Mouse (Mus musculus) heart, embryonic 13.5 days (tissue): ENCODE measurements around the gene Hist1h3d. TPM values are rescaled to one million over a fixed set of nuclear protein-coding genes. Genes with fewer than 3 reads are reported as not detected.
"Not testable (repeated sequence)": the region's sequence is repeated elsewhere in the genome, so short reads cannot be mapped to it uniquely, and the experiment has no call there.

Source experiments
- ATAC-seq: fragments of 200-750 bp; cut with Nextera tagmentation; 2 replicates; pipeline ENCODE4 v1.8.0; 2017; ENCODE audit warnings: moderate TSS enrichment; ENCODE audit not compliant: insufficient number of reproducible peaks, low FRiP score, low TSS enrichment; ENCODE audit errors: extremely low read depth
- H3K27ac ChIP-seq: fragments of 300-500 bp; sonication (generic); replicated peaks from 2 replicates; pipeline ENCODE4 v1.5.1; 2015; ENCODE audit warnings: moderate library complexity, mild to moderate bottlenecking, inconsistent platforms
- H3K27me3 ChIP-seq: fragments of 300-500 bp; sonication (generic); replicated peaks from 2 replicates; pipeline ENCODE4 v1.6.1; 2015; ENCODE audit warnings: mild to moderate bottlenecking, inconsistent platforms
- H3K36me3 ChIP-seq: fragments of 300-500 bp; sonication (generic); 2 replicates; pipeline ENCODE4 v1.6.1; 2015; ENCODE audit warnings: mild to moderate bottlenecking, inconsistent platforms
- H3K4me1 ChIP-seq: fragments of 300-500 bp; sonication (generic); 2 replicates; pipeline ENCODE4 v1.6.1; 2015; ENCODE audit warnings: inconsistent platforms
- H3K4me2 ChIP-seq: fragments of 300-500 bp; sonication (generic); 2 replicates; pipeline ENCODE4 v1.6.1; 2015; ENCODE audit warnings: inconsistent platforms, mild to moderate bottlenecking, moderate library complexity
- H3K4me3 ChIP-seq: fragments of 300-500 bp; sonication (generic); 2 replicates; pipeline ENCODE4 v1.5.1; 2015; ENCODE audit warnings: moderate library complexity, mild to moderate bottlenecking, inconsistent platforms
- H3K9ac ChIP-seq: fragments of 300-500 bp; sonication (generic); 2 replicates; pipeline ENCODE4 v1.6.1; 2015; ENCODE audit warnings: inconsistent platforms, mild to moderate bottlenecking, moderate library complexity
- H3K9me3 ChIP-seq: fragments of 300-500 bp; sonication (generic); 2 replicates; pipeline ENCODE4 v1.6.1; 2016; ENCODE audit warnings: inconsistent platforms
- WGBS: fragments of 180-500 bp; shearing (Covaris S2); methylation state at CpG from one replicate; pipeline ENCODE4 v1.1.7; 2015; ENCODE audit warnings: mixed read lengths; 5-methylcytosine and 5-hydroxymethylcytosine counted together
- polyA plus RNA-seq: library from polyadenylated mRNA; unstranded; fragments of >200 nt; fragmentation: Nextera tagmentation; extraction: Ambion mirVana; gene quantifications from 2 replicates; pipeline ENCODE4 v1.2.1, GENCODE M21; 2015

The Hist1h3d gene
- polyA plus RNA-seq, 1 experiment from 2014 or later, result 2.4 TPM

DNA sequence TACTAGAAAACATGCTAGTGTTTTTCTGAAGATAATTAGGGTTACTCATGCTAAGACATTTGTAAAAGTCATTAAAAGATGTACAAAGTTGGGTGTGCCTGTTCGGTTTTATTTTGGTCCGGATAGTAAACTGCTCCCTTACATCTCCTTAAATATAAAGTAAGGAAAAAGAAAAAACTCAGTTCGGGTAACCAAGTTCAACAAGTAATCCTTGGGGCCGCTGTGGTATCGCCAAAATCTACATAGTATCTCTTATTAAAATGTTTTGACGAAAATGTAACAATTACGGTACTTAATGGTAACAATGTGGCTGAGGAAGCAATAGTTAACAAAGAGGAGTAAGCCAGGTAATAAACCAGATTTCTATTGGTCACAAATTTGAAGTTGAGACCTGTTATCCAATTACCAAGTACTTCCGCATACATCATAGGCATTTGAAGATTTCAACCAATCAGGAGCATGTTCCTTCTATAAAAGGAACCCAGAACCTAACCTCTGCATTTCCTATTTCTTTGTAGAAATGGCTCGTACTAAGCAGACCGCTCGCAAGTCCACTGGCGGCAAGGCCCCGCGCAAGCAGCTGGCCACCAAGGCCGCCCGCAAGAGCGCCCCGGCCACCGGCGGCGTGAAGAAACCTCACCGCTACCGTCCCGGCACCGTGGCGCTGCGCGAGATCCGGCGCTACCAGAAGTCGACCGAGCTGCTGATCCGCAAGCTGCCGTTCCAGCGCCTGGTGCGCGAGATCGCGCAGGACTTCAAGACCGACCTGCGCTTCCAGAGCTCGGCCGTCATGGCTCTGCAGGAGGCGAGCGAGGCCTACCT lies 31.4 kb upstream of the Hist1h3d start, which contains the start of gene Hist1h3f:
Hist1h3f (plus strand) TSS at position 88 of the 822 bp plus-strand sequence.
- Histone ChIP-seq H3K36me3 (no peaks in the 10 kb centered on the region), H3K9me3 (no peaks in the 10 kb centered on the region), H3K27ac (peak within 1 kb of the TSS; percentile 93), H3K27me3 (no peaks in the 10 kb centered on the region), H3K4me3 (peak within 1 kb of the TSS; percentile 58), H3K4me1 (peaks cover 8% of the 10 kb centered on the region), H3K4me2 (peak within 1 kb of the TSS; percentile 83), H3K9ac (peak within 1 kb of the TSS; percentile 82)
- peak; percentile 86 for ATAC-seq
- under 1% methylated on average over 35 of the region's 45 CpGs for WGBS

GRCm38 (mm10) chr13:23544787-23545120 lies 30.8 kb upstream of the Hist1h3d start:
- not testable (repeated sequence) for H3K4me1 ChIP-seq, H3K9me3 ChIP-seq, H3K27me3 ChIP-seq, H3K36me3 ChIP-seq
- H3K9ac ChIP-seq, result peak overlapping the region; percentile 82
- peak overlapping the region; percentile 58 for H3K4me3 ChIP-seq
- 0% methylated on average over 14 of the region's 14 CpGs for WGBS
- ATAC-seq, result 0 out of 2 replicates have a peak, but pooled peaks have one; percentile 4
- peak overlapping the region; percentile 83 for H3K4me2 ChIP-seq
- H3K27ac ChIP-seq, result peak overlapping the region; percentile 93

DNA sequence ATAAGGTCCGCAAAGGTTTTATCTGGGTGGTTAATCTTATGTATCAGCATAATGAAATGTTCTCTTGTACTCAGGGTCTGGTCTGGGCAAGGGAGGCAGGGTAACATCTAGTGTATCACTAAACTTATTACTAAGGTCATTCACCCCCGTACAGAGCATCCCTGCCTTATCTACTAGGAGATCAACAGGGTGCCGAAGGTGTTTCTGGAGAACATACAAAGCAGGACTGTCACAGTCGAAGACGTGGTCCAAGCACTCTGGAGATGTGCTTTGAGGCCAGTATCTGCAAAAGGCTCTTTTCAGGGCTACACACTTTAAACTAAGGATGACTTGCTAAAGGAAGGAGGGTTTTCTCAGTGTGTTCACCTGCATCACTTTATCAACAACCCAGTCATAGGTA lies 28.9 kb upstream of the Hist1h3d start:
- no peak overlapping the region for H3K4me2 ChIP-seq
- H3K9ac ChIP-seq, result no peak overlapping the region
- no peaks in the 10 kb centered on the region for H3K36me3 ChIP-seq
- H3K9me3 ChIP-seq, result no peaks in the 10 kb centered on the region
- no peak overlapping the region for H3K4me3 ChIP-seq
- no peak for ATAC-seq
- H3K27me3 ChIP-seq, result no peaks in the 10 kb centered on the region
- 71% methylated on average over 5 of the region's 5 CpGs for WGBS
- no peak overlapping the region for H3K27ac ChIP-seq
- peaks cover 15% of the 10 kb centered on the region for H3K4me1 ChIP-seq

GRCm38 (mm10) chr13:23550761-23551145 lies 24.8 kb upstream of the Hist1h3d start:
- peak overlapping the region; percentile 79 for H3K9ac ChIP-seq
- H3K4me3 ChIP-seq, result peak overlapping the region; percentile 57
- H3K9me3 ChIP-seq, result no peaks in the 10 kb centered on the region
- no peak for ATAC-seq
- H3K4me2 ChIP-seq, result peak overlapping the region; percentile 72
- WGBS, result 10% methylated on average over 3 of the region's 3 CpGs
- H3K27ac ChIP-seq, result peak overlapping the region; percentile 92
- no peaks in the 10 kb centered on the region for H3K27me3 ChIP-seq
- H3K36me3 ChIP-seq, result no peaks in the 10 kb centered on the region
- peaks cover 22% of the 10 kb centered on the region for H3K4me1 ChIP-seq

DNA sequence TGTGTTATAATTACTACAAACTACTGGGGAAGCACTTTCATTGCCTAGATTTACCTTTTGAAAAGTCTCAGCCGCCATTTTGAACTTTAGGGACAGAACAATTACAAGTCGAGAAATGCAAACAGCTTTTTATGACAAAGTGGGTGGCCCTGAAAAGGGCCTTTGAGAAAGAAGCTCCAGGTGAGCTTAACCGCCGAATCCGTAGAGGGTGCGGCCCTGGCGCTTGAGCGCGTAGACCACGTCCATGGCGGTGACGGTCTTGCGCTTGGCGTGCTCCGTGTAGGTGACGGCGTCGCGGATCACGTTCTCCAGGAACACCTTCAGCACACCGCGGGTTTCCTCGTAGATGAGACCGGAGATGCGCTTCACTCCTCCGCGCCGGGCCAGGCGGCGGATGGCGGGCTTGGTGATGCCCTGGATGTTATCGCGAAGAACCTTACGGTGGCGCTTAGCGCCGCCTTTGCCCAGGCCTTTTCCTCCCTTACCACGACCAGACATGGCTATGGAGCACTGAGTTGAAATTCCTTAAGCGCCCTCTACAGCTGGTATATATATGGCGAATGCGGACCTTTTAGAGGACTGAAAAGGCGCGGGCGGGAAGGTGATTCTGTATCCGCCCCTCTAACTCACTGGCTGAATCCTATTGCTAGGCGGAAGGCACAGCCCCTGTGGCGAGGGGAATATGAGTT lies 24.3 kb upstream of the Hist1h3d start, which contains the start of gene Hist1h4f:
Hist1h4f (minus strand) TSS at position 503 of the 689 bp plus-strand sequence.
- WGBS, result under 1% methylated on average over 47 of the region's 47 CpGs
- peak; percentile 71; the same call in 1 of the 2 replicates for ATAC-seq

GRCm38 (mm10) chr13:23551931-23552914 lies 23.3 kb upstream of the Hist1h3d start:
- Histone ChIP-seq H3K9ac (peak overlapping the region; percentile 66), H3K4me1 (peaks cover 29% of the 10 kb centered on the region), H3K9me3 (no peaks in the 10 kb centered on the region), H3K4me3 (peak overlapping the region; percentile 57), H3K4me2 (peak overlapping the region; percentile 72), H3K27me3 (no peaks in the 10 kb centered on the region), H3K36me3 (no peaks in the 10 kb centered on the region), H3K27ac (peak overlapping the region; percentile 92)
- WGBS, result 44% methylated on average over 8 of the region's 8 CpGs
- ATAC-seq, result no peak

More for the DNA sequence above, 24.3 kb upstream of the Hist1h3d start, which contains the start of gene Hist1h4f:
- H3K27ac ChIP-seq, result peak within 1 kb of the TSS; percentile 92
- H3K27me3 ChIP-seq, H3K9me3 ChIP-seq, H3K36me3 ChIP-seq: not testable (repeated sequence)
- peak within 1 kb of the TSS; percentile 79 for H3K9ac ChIP-seq
- H3K4me1 ChIP-seq, result peaks cover 23% of the 10 kb centered on the region
- peak within 1 kb of the TSS; percentile 72 for H3K4me2 ChIP-seq
- peak within 1 kb of the TSS; percentile 57 for H3K4me3 ChIP-seq

DNA sequence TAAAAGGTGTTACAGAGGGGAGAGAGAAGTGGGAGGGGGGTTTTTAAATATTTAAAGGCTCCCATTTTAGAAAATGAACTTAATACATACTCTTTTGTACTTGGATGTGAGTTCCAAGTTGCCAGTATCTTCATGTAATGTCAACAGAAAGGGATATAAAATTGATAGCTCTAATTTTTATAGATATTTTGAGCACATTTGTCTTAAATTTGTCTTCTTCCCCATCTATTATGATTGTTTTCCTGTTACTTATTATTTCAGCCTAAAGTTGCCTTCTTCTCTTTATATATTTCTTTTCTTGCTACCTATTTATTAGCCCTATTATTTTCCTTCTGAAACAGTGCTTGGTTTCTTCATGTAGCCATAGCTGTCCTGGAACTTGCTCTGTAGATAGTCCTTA lies 22.6 kb upstream of the Hist1h3d start, which contains the start of gene Hist1h1d:
Hist1h1d (plus strand) TSS at position 301 of the 400 bp plus-strand sequence.
- no peak for ATAC-seq

DNA sequence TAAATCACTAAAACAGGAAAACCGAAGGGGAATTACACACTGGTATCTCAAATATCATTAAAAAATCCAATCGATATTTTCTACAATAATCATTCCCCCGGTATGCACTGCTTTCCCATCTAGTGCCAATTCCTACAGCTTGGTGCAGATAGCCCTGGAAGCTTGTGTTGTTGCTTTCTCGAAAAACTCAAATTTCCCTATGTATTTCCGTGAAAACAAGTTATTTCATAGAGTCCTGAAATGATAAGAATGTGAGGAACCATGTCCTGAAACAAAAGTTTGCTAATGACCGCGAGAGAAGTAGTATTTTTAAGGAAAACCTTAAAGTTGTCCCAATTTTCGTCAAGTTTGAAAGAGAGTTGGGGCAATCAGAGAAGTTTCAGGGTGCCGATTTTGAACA lies 21.2 kb upstream of the Hist1h3d start:
- Histone ChIP-seq H3K27me3 (no peaks in the 10 kb centered on the region), H3K4me3 (peak overlapping the region; percentile 69), H3K9ac (peak overlapping the region; percentile 96), H3K27ac (peak overlapping the region; percentile 98), H3K36me3 (no peaks in the 10 kb centered on the region), H3K9me3 (no peaks in the 10 kb centered on the region), H3K4me1 (peaks cover 29% of the 10 kb centered on the region), H3K4me2 (peak overlapping the region; percentile 99)
- ATAC-seq, result no peak
- 19% methylated on average over 9 of the region's 9 CpGs for WGBS

More for the DNA sequence above, 22.6 kb upstream of the Hist1h3d start, which contains the start of gene Hist1h1d:
- H3K9ac ChIP-seq, result peak within 1 kb of the TSS; percentile 96
- H3K4me1 ChIP-seq, result peaks cover 29% of the 10 kb centered on the region
- peak within 1 kb of the TSS; percentile 99 for H3K4me2 ChIP-seq
- H3K4me3 ChIP-seq, result no peak within 1 kb of the TSS; the same call in 1 of the 2 replicates
- H3K36me3 ChIP-seq, result no peaks in the 10 kb centered on the region
- peak within 1 kb of the TSS; percentile 98 for H3K27ac ChIP-seq
- no peaks in the 10 kb centered on the region for H3K27me3 ChIP-seq
- H3K9me3 ChIP-seq, result no peaks in the 10 kb centered on the region

DNA sequence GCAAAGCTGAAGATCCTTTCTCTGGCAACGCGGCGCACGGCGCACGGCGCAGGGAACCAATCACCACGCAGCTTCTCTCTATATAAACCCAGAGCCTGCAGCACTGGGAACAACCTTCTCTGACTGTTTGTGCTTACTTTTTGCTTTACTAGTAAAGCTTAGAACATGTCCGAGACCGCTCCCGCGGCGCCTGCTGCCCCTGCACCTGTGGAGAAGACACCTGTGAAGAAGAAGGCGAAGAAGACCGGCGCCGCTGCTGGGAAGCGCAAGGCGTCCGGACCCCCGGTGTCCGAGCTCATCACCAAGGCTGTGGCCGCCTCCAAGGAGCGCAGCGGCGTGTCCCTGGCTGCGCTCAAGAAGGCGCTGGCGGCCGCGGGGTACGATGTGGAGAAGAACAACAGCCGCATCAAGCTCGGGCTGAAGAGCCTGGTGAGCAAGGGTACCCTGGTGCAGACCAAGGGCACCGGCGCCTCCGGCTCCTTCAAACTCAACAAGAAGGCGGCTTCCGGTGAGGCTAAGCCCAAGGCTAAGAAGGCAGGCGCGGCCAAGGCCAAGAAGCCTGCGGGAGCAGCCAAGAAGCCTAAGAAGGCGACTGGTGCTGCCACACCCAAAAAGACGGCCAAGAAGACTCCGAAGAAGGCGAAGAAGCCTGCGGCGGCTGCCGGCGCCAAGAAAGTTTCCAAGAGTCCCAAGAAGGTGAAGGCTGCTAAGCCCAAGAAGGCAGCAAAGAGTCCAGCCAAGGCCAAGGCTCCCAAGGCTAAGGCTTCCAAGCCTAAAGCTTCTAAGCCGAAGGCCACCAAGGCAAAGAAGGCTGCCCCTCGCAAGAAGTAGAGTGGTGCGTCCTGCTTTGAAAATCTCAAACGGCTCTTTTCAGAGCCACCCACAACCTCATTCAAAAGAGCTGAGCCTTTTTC lies 20.4 kb upstream of the Hist1h3d start:
- H3K4me3 ChIP-seq, result peak overlapping the region; percentile 69
- under 1% methylated on average over 54 of the region's 54 CpGs for WGBS

More for the DNA sequence above, 20.4 kb upstream of the Hist1h3d start:
- H3K4me2 ChIP-seq, result peak overlapping the region; percentile 99
- peak overlapping the region; percentile 98 for H3K27ac ChIP-seq
- H3K36me3 ChIP-seq, result no peaks in the 10 kb centered on the region
- peak overlapping the region; percentile 96 for H3K9ac ChIP-seq
- ATAC-seq, result peak; percentile 73
- peaks cover 29% of the 10 kb centered on the region for H3K4me1 ChIP-seq
- H3K9me3 ChIP-seq, result no peaks in the 10 kb centered on the region
- H3K27me3 ChIP-seq, result no peaks in the 10 kb centered on the region
